Mouse (Mus musculus): ENCODE results near the gene Tnfrsf13b.
"Not testable (repeated sequence)": the region's sequence is repeated elsewhere in the genome, so short reads cannot be mapped to it uniquely, and the experiment has no call there.

Gene Tnfrsf13b

DNA sequence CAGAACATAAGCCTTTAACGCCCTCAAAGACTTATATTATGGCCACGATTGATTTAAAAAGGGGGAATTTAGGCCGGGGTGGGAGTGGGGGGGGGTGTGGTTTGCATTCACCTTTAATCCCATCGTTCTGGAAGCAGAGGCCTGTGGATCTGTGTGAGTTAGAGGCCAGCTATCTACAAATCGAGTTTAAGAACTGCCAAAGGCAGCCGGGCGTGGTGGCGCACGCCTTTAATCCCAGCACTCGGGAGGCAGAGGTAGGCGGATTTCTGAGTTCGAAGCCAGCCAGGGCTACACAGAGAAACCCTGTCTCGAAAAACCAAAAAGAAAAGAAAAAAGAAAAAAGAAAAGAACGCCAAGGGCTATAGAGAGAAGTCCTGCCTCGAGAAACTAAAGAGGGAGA, 46.9 kb downstream of the Tnfrsf13b start:
- DNase-seq (ENCODE audit: low spot score): not testable (repeated sequence)

- DNase-seq (ENCODE audit: low spot score): no peak
These were observed 47.8 kb downstream of the Tnfrsf13b start for GRCm38 (mm10) chr11:61174291-61174820.

DNA sequence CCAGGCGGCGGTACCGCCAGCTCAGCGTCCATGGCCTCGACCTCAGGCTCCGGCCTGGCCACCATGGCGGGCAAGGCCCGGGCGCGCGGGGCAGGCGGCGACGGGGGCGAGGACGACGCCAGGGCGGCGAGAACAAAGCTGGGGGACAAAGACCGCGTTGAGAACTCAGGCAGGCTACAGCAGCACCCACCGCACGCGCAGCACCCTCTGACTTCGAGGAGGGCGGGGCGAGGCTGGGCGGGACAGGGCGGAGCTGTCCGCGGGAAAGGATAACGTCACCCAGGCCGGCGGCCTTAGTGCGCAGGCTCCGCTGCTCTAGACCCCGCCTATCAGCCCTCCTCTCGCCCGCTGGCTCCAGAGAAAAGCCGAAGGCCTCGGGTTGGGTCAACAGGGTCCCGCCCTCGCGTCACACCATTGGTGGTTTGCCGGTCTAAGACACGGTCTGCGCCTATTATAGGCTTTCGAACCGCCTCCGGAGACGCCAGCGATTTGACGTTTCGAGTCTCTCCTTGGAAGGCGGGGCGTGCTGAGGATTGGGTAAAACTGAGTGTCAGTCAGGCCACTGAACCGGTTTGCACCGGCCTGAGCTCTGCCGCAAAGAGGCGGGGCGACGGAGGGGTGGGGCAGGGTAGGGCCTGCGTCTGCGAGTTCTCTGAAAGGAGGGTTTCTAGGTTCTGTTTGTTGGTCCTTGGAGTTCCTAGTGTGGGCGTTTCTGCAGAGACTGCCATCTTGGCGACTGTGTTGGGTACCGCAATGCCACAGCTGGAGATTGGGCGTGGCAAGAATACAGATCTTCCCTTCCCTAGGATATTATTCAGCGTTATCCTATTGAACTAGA, 48.5 kb downstream of the Tnfrsf13b start, which contains the start of gene Usp22:
Usp22 (minus strand) TSS at position 235 of the 838 bp plus-strand sequence.
- peak; percentile 91 for DNase-seq (ENCODE audit: low spot score)

DNA sequence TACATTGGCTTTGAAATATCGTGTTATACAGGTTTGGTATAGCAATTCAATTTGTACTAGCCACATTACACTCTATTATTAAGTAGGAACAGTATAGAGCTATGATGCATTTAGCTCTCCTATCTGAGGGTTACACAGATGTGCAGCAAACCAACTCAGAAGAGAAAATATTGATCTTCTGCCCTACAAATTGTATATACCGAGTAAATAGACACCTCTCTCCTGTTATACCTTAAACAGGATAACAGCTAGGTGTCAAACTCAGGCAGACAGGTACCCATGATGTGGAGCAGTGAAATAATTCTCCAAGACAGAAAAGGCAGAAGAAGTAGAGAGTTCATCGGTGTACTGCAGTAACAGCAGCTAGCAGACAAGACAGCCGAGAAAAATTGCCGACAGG, 49.2 kb downstream of the Tnfrsf13b start:
- DNase-seq (ENCODE audit: low spot score): no peak

- DNase-seq (ENCODE audit: low spot score): no peak
These were observed 49.8 kb downstream of the Tnfrsf13b start for GRCm38 (mm10) chr11:61176321-61176720.

DNA sequence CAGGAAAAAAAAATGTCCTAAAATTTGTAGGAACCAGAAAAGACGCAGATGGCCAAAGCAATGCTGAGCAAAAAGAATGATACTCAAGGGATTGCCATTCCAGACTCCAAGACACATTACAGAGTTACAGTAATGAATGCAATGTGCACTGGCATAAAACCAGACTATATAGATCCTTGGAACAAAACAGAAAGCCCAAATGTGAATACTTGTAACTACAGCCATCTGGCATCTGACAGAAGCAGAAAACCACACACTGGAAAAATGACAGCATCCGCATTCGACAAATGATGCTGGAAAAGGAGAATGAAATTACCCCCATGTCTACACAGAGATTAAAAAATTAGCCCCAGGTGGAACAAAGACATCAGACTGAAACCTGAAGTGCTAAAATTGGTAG, 53.8 kb downstream of the Tnfrsf13b start:
- no peak for DNase-seq (ENCODE audit: low spot score)

DNA sequence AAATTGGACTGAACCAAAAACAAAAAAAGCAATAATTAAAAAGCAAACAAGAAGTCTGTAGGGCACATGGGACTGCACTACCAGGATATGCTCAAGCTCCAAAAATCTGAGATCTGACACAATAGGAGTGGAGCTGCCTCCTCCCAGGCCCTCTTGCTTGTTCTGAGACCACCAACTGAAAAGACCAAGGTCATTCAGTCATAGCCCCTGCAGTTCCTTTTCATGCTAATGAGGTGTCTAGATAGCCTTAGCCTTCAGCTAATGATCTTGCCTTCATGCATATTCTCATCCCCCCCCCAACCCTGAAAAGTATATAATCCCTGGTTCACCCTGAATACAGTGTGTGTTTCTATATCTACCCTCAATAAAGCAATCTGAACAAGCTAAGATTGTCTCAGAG, 55.1 kb downstream of the Tnfrsf13b start:
- no peak for DNase-seq (ENCODE audit: low spot score)

- no peak for DNase-seq (ENCODE audit: low spot score)
These were observed 57.3 kb downstream of the Tnfrsf13b start for GRCm38 (mm10) chr11:61183820-61184219.

GRCm38 (mm10) chr11:61190776-61191175, 64.2 kb downstream of the Tnfrsf13b start:
- no peak for DNase-seq (ENCODE audit: low spot score)

DNA sequence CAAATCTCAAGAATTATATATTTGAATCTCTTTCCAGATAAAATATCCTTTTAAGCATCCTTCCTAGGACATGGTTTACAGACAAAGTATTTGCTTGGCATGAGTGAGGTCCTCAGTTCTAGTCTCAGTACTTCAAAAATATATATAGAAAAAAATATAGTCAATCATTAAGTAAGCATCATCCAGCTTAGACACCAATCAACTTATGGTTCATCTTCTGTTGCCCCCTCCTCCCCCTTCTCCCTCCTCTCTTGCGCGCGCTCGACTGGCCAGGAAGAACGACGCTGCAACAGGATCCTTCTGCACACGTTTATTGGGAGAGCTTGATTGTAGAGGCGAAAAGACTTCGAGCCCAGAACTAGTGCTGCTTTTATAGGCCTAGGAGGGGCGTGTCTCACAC, 65.6 kb downstream of the Tnfrsf13b start:
- DNase-seq (ENCODE audit: low spot score): not testable (repeated sequence)

GRCm38 (mm10) chr11:61192779-61193178, 66.2 kb downstream of the Tnfrsf13b start:
- no peak for DNase-seq (ENCODE audit: low spot score)

DNA sequence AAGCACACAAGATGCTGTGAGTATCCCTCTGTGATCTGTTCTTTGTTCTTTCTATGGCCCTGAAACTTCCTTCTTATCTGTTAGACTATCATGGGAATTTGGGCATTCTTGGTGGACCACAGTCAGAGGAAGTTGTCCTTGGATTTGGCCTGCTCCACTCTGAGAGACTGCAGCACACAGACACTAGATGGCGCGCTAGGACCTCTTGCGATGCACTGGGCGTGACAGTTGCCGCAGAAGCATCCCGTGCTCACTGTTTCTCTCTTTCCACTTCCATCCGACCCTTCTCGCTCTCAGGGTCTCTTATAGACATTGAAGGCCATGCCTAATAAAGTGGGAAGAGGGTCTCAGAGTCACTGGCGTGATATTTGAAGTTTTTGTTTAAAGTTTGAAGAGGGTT, 66.8 kb downstream of the Tnfrsf13b start:
- DNase-seq (ENCODE audit: low spot score): peak; percentile 67

GRCm38 (mm10) chr11:61196616-61197353, 70.2 kb downstream of the Tnfrsf13b start:
- no peak for DNase-seq (ENCODE audit: low spot score)

GRCm38 (mm10) chr11:61197935-61198334, 71.4 kb downstream of the Tnfrsf13b start:
- no peak for DNase-seq (ENCODE audit: low spot score)
